8 mouse cellular contexts compared by ENCODE assay signal in genomic region chr13:113292975-113293706, GRCm38 (mm10). TPM values are rescaled to one million over a fixed set of nuclear protein-coding genes. Genes with fewer than 3 reads are reported as not detected.
DNase-seq lines count a peak whose midpoint lies in the region; ATAC-seq and TF ChIP-seq lines count a peak whose summit lies in the region.

Gene BC067074 (plus strand): TSS chr13:113293159.

- no peak for TF ChIP-seq CTCF in thymus, adult 2 months (IDR thresholded peaks at IDR 0.05; ENCODE audit: borderline replicate concordance, control insufficient read depth, extremely low read depth, insufficient read depth, low read length, poor library complexity)
- TF ChIP-seq CTCF in lung, embryonic 14.5 days (IDR thresholded peaks at IDR 0.05; ENCODE audit: low read depth) = no peak

- no peaks in the 10 kb centered on the region for H3K9me3 ChIP-seq in forebrain, embryonic 13.5 days (replicated peaks)
- H3K9me3 ChIP-seq in intestine, embryonic 14.5 days (ENCODE audit: control insufficient read depth, low read length) = no peaks in the 10 kb centered on the region
- no peaks in the 10 kb centered on the region for H3K9me3 ChIP-seq in lung, embryonic 14.5 days (ENCODE audit: low read depth, low read length)

- peak within 1 kb of the TSS; percentile 73 for H3K9ac ChIP-seq in forebrain, embryonic 13.5 days
- H3K9ac ChIP-seq in intestine, embryonic 14.5 days (ENCODE audit: low read length) = peak within 1 kb of the TSS; percentile 70
- H3K9ac ChIP-seq in lung, embryonic 14.5 days = peak within 1 kb of the TSS; percentile 78

- H3K4me2 ChIP-seq in forebrain, embryonic 13.5 days = peak within 1 kb of the TSS; percentile 95
- H3K4me2 ChIP-seq in intestine, embryonic 14.5 days (ENCODE audit: low read length) = peak within 1 kb of the TSS; percentile 69
- peak within 1 kb of the TSS; percentile 78 for H3K4me2 ChIP-seq in lung, embryonic 14.5 days

- peak; percentile 89 for ATAC-seq in forebrain, embryonic 13.5 days
- ATAC-seq in intestine, embryonic 14.5 days (replicated peaks; ENCODE audit: low FRiP score, low TSS enrichment, low read depth) = peak; percentile 86
- ATAC-seq in lung, embryonic 14.5 days (ENCODE audit: insufficient read depth) = peak; percentile 85
- ATAC-seq in erythroid progenitor cell, adult 5-6 weeks (replicated peaks; ENCODE audit: low FRiP score, poor library complexity, severe bottlenecking) = no peak

- peaks cover 5% of the 10 kb centered on the region; the same call in 1 of the 2 replicates for H3K4me1 ChIP-seq in thymus, adult 2 months (replicated peaks; ENCODE audit: control insufficient read depth, insufficient read depth, low read length)
- H3K4me1 ChIP-seq in forebrain, embryonic 13.5 days = peaks cover 12% of the 10 kb centered on the region
- 0 out of 2 replicates have a peak, but pooled peaks cover 11% of the 10 kb centered on the region for H3K4me1 ChIP-seq in intestine, embryonic 14.5 days (replicated peaks; ENCODE audit: control insufficient read depth, insufficient read depth, low read length)
- 0 out of 2 replicates have a peak, but pooled peaks cover 6% of the 10 kb centered on the region for H3K4me1 ChIP-seq in lung, embryonic 14.5 days (ENCODE audit: insufficient read depth)

- no peaks in the 10 kb centered on the region for H3K36me3 ChIP-seq in thymus, adult 2 months (ENCODE audit: control insufficient read depth, insufficient read depth, low read length)
- no peaks in the 10 kb centered on the region for H3K36me3 ChIP-seq in forebrain, embryonic 13.5 days (ENCODE audit: poor library complexity, severe bottlenecking)
- no peaks in the 10 kb centered on the region for H3K36me3 ChIP-seq in intestine, embryonic 14.5 days (ENCODE audit: control insufficient read depth, insufficient read depth, low read length)
- H3K36me3 ChIP-seq in lung, embryonic 14.5 days (ENCODE audit: insufficient read depth) = no peaks in the 10 kb centered on the region

- peaks cover 3% of the 10 kb centered on the region; the same call in 1 of the 2 replicates for H3K27me3 ChIP-seq in thymus, adult 2 months (ENCODE audit: control insufficient read depth, insufficient read depth, low read length)
- peaks cover 13% of the 10 kb centered on the region for H3K27me3 ChIP-seq in forebrain, embryonic 13.5 days
- peaks cover 4% of the 10 kb centered on the region; the same call in 1 of the 2 replicates for H3K27me3 ChIP-seq in intestine, embryonic 14.5 days (replicated peaks; ENCODE audit: control insufficient read depth, insufficient read depth, low read length)
- H3K27me3 ChIP-seq in lung, embryonic 14.5 days (ENCODE audit: insufficient read depth, low read length) = peaks cover 4% of the 10 kb centered on the region; the same call in 1 of the 2 replicates

- 4% methylated on average over 74 of the region's 75 CpGs for WGBS in thymus, adult 2 months
- WGBS in forebrain, embryonic 13.5 days = under 1% methylated on average over 66 of the region's 75 CpGs
- WGBS in intestine, embryonic 14.5 days = 1% methylated on average over 45 of the region's 75 CpGs
- WGBS in lung, embryonic 14.5 days = under 1% methylated on average over 73 of the region's 75 CpGs

- no peak within 1 kb of the TSS for H3K27ac ChIP-seq in thymus, adult 2 months (ENCODE audit: control insufficient read depth, insufficient read depth, low read length)
- no peak within 1 kb of the TSS for H3K27ac ChIP-seq in forebrain, embryonic 13.5 days
- H3K27ac ChIP-seq in intestine, embryonic 14.5 days (ENCODE audit: low read depth) = no peak within 1 kb of the TSS
- H3K27ac ChIP-seq in lung, embryonic 14.5 days (ENCODE audit: low read depth) = no peak within 1 kb of the TSS

- peak within 1 kb of the TSS; percentile 36 for H3K4me3 ChIP-seq in thymus, adult 2 months (ENCODE audit: control insufficient read depth, insufficient read depth, low read length)
- H3K4me3 ChIP-seq in forebrain, embryonic 13.5 days = peak within 1 kb of the TSS; percentile 59
- peak within 1 kb of the TSS; percentile 49 for H3K4me3 ChIP-seq in intestine, embryonic 14.5 days (ENCODE audit: low read depth, low read length)
- H3K4me3 ChIP-seq in lung, embryonic 14.5 days (ENCODE audit: low read depth, low read length) = peak within 1 kb of the TSS; percentile 69

- no peak for DNase-seq in thymus, adult 2 months
- DNase-seq in thymus, adult 18-20 months = no peak
- DNase-seq in intestine, embryonic 14.5 days (ENCODE audit: low spot score) = peak; percentile 83
- DNase-seq in lung, embryonic 14.5 days = peak; percentile 82
- DNase-seq in retina, embryonic 14.5 days (ENCODE audit: low spot score) = peak; percentile 66
- DNase-seq in spleen, postnatal 14 days (ENCODE audit: low spot score in 2 of 2) = no peak

- TF ChIP-seq POLR2A in thymus, adult 2 months (IDR thresholded peaks at IDR 0.05; ENCODE audit: control insufficient read depth, extremely low read depth, insufficient read depth, low read length, poor library complexity) = no peak

RNA-seq across cellular contexts. Expression of gene BC067074, which starts in this region (rescaled TPM):
- 1.1 and 1.4 TPM in 2 replicates for polyA plus RNA-seq in thymus, adult 2 months (2012; rRNA removed)
- 0.75 and 0.89 TPM in 2 replicates for polyA plus RNA-seq in forebrain, embryonic 13.5 days (2015; fragmentation: Nextera tagmentation; extraction: Ambion mirVana)
- 4.2 and 4.9 TPM in 2 replicates for polyA plus RNA-seq in intestine, embryonic 14.5 days (2014; fragmentation: Nextera tagmentation; extraction: Ambion mirVana)
- polyA plus RNA-seq in lung, embryonic 14.5 days (2014; fragmentation: Nextera tagmentation; extraction: Ambion mirVana) = 5.3 and 5.4 TPM in 2 replicates
- not detected in 2 replicates for total RNA-seq in erythroid progenitor cell, adult 5-6 weeks (2015; ENCODE audit: low replicate concordance)
- total RNA-seq in erythroid progenitor cell, adult 5-6 weeks (2017; ENCODE audit: low replicate concordance) = not detected in 2 replicates

Comparison
In these comparisons a context has a peak if more than half of its experiments do, and no peak if none do; other contexts are left out.
1. Peak in ATAC-seq, H3K4me3 ChIP-seq, H3K9ac ChIP-seq and H3K4me2 ChIP-seq in forebrain, embryonic 13.5 days; RNA of the gene not detected or under 1 TPM.
2. DNase-seq: peak in intestine, embryonic 14.5 days (single experiment), lung, embryonic 14.5 days (single experiment) and retina, embryonic 14.5 days (single experiment); none in thymus, adult 2 months (single experiment), thymus, adult 18-20 months (0 of 2) and spleen, postnatal 14 days (0 of 2).
3. Peak in every context shown above with its lines, with median percentiles within 50 percentile points of each other: H3K4me3 ChIP-seq, H3K4me2 ChIP-seq and H3K9ac ChIP-seq.